Mouse (Mus musculus): ENCODE measurements around the gene 1110025L11Rik.
"Not testable (repeated sequence)": the region's sequence is repeated elsewhere in the genome, so short reads cannot be mapped to it uniquely, and the experiment has no call there.

1110025L11Rik gene

GRCm38 (mm10) chr16:89063902-89064301 lies at the start of gene 1110025L11Rik:
Gene 1110025L11Rik, minus strand, starts transcription at chr16:89064002.
- DNase-seq (ENCODE audit: low spot score in 2 of 2) = not testable (repeated sequence)

GRCm38 (mm10) chr16:89071041-89071440 lies 7.2 kb upstream of the 1110025L11Rik start:
- not testable (repeated sequence) for DNase-seq (ENCODE audit: low spot score in 2 of 2)

DNA sequence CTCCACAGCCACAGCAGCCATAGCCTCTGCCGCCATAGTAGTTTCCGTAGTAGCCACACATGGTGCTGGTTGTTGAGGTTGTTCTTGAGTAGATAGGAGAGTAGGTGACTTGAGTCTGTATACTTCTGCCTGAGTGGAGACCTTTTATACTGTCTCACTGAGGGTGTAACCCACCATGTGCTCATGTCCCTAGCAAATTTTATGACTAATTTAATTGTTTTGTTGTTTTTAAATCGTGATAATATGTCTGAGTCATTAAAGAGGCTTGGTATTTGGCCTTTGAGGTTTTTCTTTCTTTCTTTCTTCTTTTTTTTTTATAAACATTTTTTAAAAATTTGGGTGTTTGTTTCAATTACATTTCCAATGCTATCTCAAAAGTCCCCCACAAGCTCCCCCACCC lies 16.0 kb downstream of the 1110025L11Rik start, which contains the start of gene Krtap6-5:
Gene Krtap6-5, minus strand, starts transcription at position 101 of the 400 bp plus-strand sequence.
- DNase-seq (ENCODE audit: low spot score in 2 of 2) = no peak

DNA sequence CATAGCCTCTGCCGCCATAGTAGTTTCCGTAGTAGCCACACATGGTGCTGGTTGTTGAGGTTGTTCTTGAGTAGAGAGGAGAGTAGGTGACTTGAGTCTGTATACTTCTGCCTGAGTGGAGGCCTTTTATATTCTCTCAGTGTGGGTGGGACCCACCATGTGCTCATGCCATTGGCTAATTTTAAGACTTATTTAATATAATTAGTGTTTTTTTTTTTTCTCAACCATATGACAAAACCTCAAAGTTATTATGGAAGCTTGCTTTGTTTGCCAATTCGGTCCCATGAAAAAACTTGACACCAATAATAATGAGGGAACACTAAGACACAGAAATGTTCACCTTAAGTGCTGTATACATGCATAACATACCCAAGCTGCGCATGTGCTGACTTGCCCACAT lies 22.4 kb downstream of the 1110025L11Rik start, which contains the start of gene Gm10228:
Gene Gm10228, minus strand, starts transcription at position 101 of the 400 bp plus-strand sequence.
- not testable (repeated sequence) for DNase-seq (ENCODE audit: low spot score in 2 of 2)

DNA sequence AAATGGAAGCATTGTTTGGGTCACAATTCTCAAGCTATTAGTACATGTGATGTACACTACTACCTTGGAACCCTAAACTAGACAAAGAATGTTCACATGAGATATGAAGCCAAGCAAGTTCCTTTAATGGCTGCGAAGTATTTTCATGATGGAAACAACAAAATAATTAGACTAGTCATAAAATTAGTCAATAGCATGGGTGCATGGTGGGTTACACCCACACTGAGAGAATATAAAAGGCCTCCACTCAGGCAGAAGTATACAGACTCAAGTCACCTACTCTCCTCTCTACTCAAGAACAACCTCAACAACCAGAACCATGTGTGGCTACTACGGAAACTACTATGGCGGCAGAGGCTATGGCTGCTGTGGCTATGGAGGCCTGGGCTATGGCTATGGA lies 32.4 kb downstream of the 1110025L11Rik start, which contains the start of gene Krtap6-1:
Gene Krtap6-1, plus strand, starts transcription at position 301 of the 400 bp plus-strand sequence.
- not testable (repeated sequence) for DNase-seq (ENCODE audit: low spot score in 2 of 2)

DNA sequence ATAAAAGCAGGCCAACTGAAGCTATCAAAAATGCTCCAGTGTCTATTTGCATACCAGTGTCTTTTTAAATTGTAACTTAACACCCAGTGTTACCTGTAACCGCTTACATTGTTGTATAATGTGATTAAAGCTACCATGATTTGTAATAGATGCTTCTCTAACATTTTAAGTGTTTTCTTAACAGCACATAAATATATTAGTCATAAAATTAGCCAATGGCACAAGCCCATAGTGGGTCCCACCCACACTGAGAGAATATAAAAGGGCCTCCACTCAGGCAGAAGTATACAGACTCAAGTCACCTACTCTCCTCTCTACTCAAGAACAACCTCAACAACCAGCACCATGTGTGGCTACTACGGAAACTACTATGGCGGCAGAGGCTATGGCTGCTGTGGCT lies 48.8 kb downstream of the 1110025L11Rik start, which contains the start of gene Gm10229:
Gene Gm10229, plus strand, starts transcription at position 301 of the 400 bp plus-strand sequence.
- DNase-seq (ENCODE audit: low spot score in 2 of 2) = not testable (repeated sequence)

DNA sequence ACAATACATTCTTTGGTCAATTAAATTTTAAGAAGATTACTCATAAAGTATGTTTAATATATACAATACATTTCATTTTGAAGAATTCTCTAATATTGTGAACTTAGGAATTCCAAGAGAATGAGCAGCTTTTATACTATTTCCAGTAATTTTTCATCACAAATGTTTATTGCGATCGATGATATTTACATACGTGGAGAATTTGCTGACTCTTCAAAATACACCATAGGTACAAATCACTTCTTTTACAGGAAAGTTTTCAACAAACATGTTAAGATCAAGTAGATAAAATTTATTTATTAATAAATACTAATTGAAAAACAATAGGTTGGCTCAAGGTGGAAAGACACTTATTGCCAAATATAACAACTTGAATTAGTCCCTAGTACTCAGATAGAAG lies 49.8 kb downstream of the 1110025L11Rik start:
- DNase-seq (ENCODE audit: low spot score in 2 of 2) = no peak
